Mouse (Mus musculus) E14TG2a.4 (cell line): ENCODE results near the gene Mbd4.

ENCODE experiments used
- CTCF ChIP-seq: conservative IDR thresholded peaks from 2 replicates; pipeline ENCODE4 v1.5.1; 2014; ENCODE audit warnings: low read length
- NANOG ChIP-seq: IDR thresholded peaks from 2 replicates; pipeline ENCODE4 v1.6.1; 2014; ENCODE audit warnings: borderline replicate concordance, low read length, mixed read lengths
- POU5F1 ChIP-seq: IDR thresholded peaks from 2 replicates; pipeline ENCODE4 v1.6.1; 2014; ENCODE audit warnings: low read length, borderline replicate concordance

DNA sequence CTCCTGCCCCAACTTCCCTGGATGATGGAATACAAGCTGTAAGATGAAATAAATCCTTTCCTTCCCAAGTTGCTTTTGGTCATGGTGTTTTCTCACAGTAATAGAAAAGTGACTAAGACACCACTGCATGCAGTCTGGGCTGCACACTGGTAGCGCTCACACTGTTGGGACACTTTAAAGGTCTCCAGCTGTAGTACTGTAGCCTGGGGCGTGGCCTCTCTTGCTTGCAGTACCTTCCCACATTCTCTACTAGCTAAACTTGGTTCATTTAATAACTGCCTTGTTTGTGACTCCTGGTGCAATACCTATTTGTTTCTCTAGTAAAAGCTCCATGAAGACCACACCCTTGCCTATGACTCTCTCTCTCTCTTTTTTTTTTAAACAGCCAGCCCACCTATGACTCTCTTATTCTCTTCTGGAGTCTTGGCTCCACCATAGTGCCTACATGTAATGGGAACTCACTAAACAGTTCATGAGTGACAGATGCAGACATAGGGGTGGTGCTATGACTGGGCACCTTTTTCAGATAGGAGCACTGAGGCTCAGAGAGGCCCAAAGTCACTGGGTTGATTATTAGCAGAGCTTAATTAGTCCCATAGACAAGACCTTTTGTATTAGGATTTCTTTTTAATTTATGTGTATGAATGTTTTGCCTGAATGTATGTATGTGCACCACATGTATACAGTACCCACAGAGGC, 20.9 kb downstream of the Mbd4 start:
- TF ChIP-seq CTCF, result no peak
- TF ChIP-seq POU5F1, result no peak
- TF ChIP-seq NANOG, result no peak
